Mouse (Mus musculus) heart, embryonic 11.5 days (tissue): ENCODE measurements around the gene Klk7. TPM values are rescaled to one million over a fixed set of nuclear protein-coding genes. Genes with fewer than 3 reads are reported as not detected.

ENCODE experiments used
- ATAC-seq: fragments of 200-750 bp; cut with Nextera tagmentation; replicated peaks from 2 replicates; pipeline ENCODE4 v1.8.0; 2017; ENCODE audit warnings: moderate library complexity; ENCODE audit not compliant: insufficient number of reproducible peaks, low FRiP score, low TSS enrichment
- H3K27ac ChIP-seq: fragments of 300-500 bp; sonication (generic); 2 replicates; pipeline ENCODE4 v1.5.1; 2014; ENCODE audit warnings: mild to moderate bottlenecking, low read depth, low read length
- H3K27me3 ChIP-seq: fragments of 300-500 bp; sonication (generic); 2 replicates; pipeline ENCODE4 v1.6.1; 2014; ENCODE audit warnings: mild to moderate bottlenecking, low read length, mixed read lengths; ENCODE audit not compliant: control insufficient read depth, insufficient read depth
- H3K36me3 ChIP-seq: fragments of 300-500 bp; sonication (generic); 2 replicates; pipeline ENCODE4 v1.6.1; 2014; ENCODE audit warnings: mild to moderate bottlenecking, low read length, moderate library complexity, mixed read lengths; ENCODE audit not compliant: control insufficient read depth, insufficient read depth
- H3K4me1 ChIP-seq: fragments of 300-500 bp; sonication (generic); 2 replicates; pipeline ENCODE4 v1.6.1; 2014; ENCODE audit warnings: low read length; ENCODE audit not compliant: control insufficient read depth, insufficient read depth
- H3K4me2 ChIP-seq: fragments of 300-500 bp; sonication (generic); 2 replicates; pipeline ENCODE4 v1.6.1; 2014; ENCODE audit warnings: mild to moderate bottlenecking, moderate library complexity
- H3K4me3 ChIP-seq: fragments of 300-500 bp; sonication (generic); 2 replicates; pipeline ENCODE4 v1.5.1; 2014; ENCODE audit warnings: low read depth, low read length
- H3K9ac ChIP-seq: fragments of 300-500 bp; sonication (generic); 2 replicates; pipeline ENCODE4 v1.6.1; 2014; ENCODE audit warnings: mild to moderate bottlenecking, low read depth, low read length, moderate library complexity
- H3K9me3 ChIP-seq: fragments of 300-500 bp; sonication (generic); replicated peaks from 2 replicates; pipeline ENCODE4 v1.6.1; 2016; ENCODE audit warnings: low read length; ENCODE audit not compliant: control insufficient read depth
- WGBS: fragments of 180-500 bp; shearing (Covaris S2); extraction: QIAGEN DNeasy Blood & Tissue Kit; methylation state at CpG from one replicate; pipeline ENCODE4 v1.1.7; 2014; ENCODE audit not compliant: insufficient replicate concordance; 5-methylcytosine and 5-hydroxymethylcytosine counted together
- polyA plus RNA-seq: library from polyadenylated mRNA; unstranded; fragments of >200 nt; fragmentation: Nextera tagmentation; extraction: Ambion mirVana; gene quantifications from 2 replicates; pipeline ENCODE4 v1.2.1, GENCODE M21; 2014

Klk7 gene
- polyA plus RNA-seq, 1 experiment from 2014 or later: 0.09 TPM

- no peak for ATAC-seq
- Histone ChIP-seq H3K9me3 (no peaks in the 10 kb centered on the region), H3K27ac (no peak overlapping the region), H3K4me2 (no peak overlapping the region), H3K36me3 (no peaks in the 10 kb centered on the region), H3K4me1 (no peaks in the 10 kb centered on the region), H3K27me3 (no peaks in the 10 kb centered on the region), H3K4me3 (no peak overlapping the region), H3K9ac (no peak overlapping the region)
- WGBS: 48% methylated on average over 7 of the region's 7 CpGs
Observed at GRCm38 (mm10) chr7:43775311-43776057, 35.6 kb upstream of the Klk7 start.

DNA sequence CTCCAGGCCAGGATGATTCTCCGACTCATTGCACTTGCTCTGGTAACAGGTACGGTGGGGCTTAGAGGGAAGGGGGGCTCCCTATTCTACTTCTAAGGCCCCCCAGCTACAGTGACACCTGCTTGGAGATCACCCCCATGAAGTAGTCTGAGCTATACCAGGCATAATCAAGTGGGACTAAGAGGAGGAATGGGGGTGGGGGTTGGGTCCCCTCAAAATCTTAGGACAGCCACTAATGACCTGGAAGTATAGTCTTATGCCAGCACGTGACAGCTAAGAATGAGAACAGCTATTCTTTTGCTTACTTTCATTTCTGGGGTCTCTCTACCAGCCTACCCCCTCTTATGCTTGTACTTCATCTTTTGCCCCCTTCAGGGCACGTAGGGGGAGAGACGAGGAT, 34.6 kb upstream of the Klk7 start:
- Histone ChIP-seq H3K9ac (no peak overlapping the region), H3K27ac (no peak overlapping the region), H3K4me3 (no peak overlapping the region), H3K36me3 (no peaks in the 10 kb centered on the region), H3K4me1 (no peaks in the 10 kb centered on the region), H3K9me3 (no peaks in the 10 kb centered on the region), H3K27me3 (no peaks in the 10 kb centered on the region; the same call in 1 of the 2 replicates), H3K4me2 (no peak overlapping the region)
- no peak for ATAC-seq
- 79% methylated on average over 5 of the region's 5 CpGs for WGBS

- H3K36me3 ChIP-seq: no peaks in the 10 kb centered on the region
- H3K4me1 ChIP-seq: no peaks in the 10 kb centered on the region
- H3K4me2 ChIP-seq: no peak overlapping the region
- H3K27ac ChIP-seq: no peak overlapping the region
- ATAC-seq: no peak
- no peaks in the 10 kb centered on the region; the same call in 1 of the 2 replicates for H3K27me3 ChIP-seq
- 76% methylated on average over 12 of the region's 12 CpGs for WGBS
- H3K4me3 ChIP-seq: no peak overlapping the region
- H3K9me3 ChIP-seq: no peaks in the 10 kb centered on the region
- H3K9ac ChIP-seq: no peak overlapping the region
Observed at GRCm38 (mm10) chr7:43777423-43777822, 33.7 kb upstream of the Klk7 start.

GRCm38 (mm10) chr7:43778176-43778970, 32.7 kb upstream of the Klk7 start:
- H3K4me2 ChIP-seq: no peak overlapping the region
- no peak overlapping the region for H3K4me3 ChIP-seq
- H3K27ac ChIP-seq: no peak overlapping the region
- no peak overlapping the region for H3K9ac ChIP-seq
- no peaks in the 10 kb centered on the region for H3K9me3 ChIP-seq
- no peaks in the 10 kb centered on the region for H3K4me1 ChIP-seq
- H3K27me3 ChIP-seq: peaks cover 5% of the 10 kb centered on the region
- no peaks in the 10 kb centered on the region for H3K36me3 ChIP-seq
- no peak for ATAC-seq
- 80% methylated on average over 10 of the region's 10 CpGs for WGBS

- H3K9me3 ChIP-seq: no peaks in the 10 kb centered on the region
- peaks cover 16% of the 10 kb centered on the region for H3K27me3 ChIP-seq
- H3K36me3 ChIP-seq: no peaks in the 10 kb centered on the region
- H3K9ac ChIP-seq: no peak overlapping the region
- no peak overlapping the region for H3K27ac ChIP-seq
- H3K4me1 ChIP-seq: no peaks in the 10 kb centered on the region
- WGBS: 61% methylated on average over 6 of the region's 6 CpGs
- H3K4me2 ChIP-seq: no peak overlapping the region
- no peak for ATAC-seq
- H3K4me3 ChIP-seq: no peak overlapping the region
Observed at GRCm38 (mm10) chr7:43780241-43780640, 30.9 kb upstream of the Klk7 start.

DNA sequence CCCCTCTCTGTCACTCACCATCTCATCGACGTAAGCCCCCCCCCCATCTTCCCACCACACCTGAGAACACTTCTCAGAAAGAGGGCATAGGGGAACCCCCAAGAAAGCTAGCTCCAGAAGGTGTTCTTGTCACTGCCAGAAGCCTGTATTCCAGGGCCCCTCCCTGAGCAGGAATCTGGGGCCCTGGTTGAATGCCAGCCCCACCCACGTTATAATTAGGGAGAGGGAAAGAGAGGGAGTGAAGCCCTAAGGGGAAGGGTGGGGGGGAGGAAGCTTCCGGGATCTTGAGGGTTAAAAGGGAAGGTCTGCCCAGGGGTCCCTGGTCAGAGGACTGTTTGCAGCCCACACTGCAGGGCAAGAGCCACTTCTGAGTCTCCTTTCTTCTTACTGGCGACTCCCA, 30.3 kb upstream of the Klk7 start, which contains the start of gene Klk10:
Gene Klk10 (plus strand): TSS at position 290 of the 400 bp plus-strand sequence.
- H3K9me3 ChIP-seq: no peaks in the 10 kb centered on the region
- H3K27me3 ChIP-seq: peaks cover 16% of the 10 kb centered on the region
- H3K4me3 ChIP-seq: no peak within 1 kb of the TSS
- H3K36me3 ChIP-seq: no peaks in the 10 kb centered on the region
- ATAC-seq: no peak
- H3K4me1 ChIP-seq: no peaks in the 10 kb centered on the region
- no peak within 1 kb of the TSS for H3K9ac ChIP-seq
- 59% methylated on average over 5 of the region's 5 CpGs for WGBS
- H3K4me2 ChIP-seq: no peak within 1 kb of the TSS
- H3K27ac ChIP-seq: no peak within 1 kb of the TSS

GRCm38 (mm10) chr7:43781541-43781940, 29.6 kb upstream of the Klk7 start:
- no peak overlapping the region for H3K4me2 ChIP-seq
- H3K27ac ChIP-seq: no peak overlapping the region
- H3K27me3 ChIP-seq: peaks cover 16% of the 10 kb centered on the region
- no peak for ATAC-seq
- H3K36me3 ChIP-seq: no peaks in the 10 kb centered on the region
- no peak overlapping the region for H3K4me3 ChIP-seq
- no peaks in the 10 kb centered on the region for H3K9me3 ChIP-seq
- 72% methylated on average over 11 of the region's 11 CpGs for WGBS
- no peak overlapping the region for H3K9ac ChIP-seq
- no peaks in the 10 kb centered on the region for H3K4me1 ChIP-seq

- WGBS: 7% methylated on average over 36 of the region's 36 CpGs
Observed at GRCm38 (mm10) chr7:43782275-43783265, 28.5 kb upstream of the Klk7 start.

More at GRCm38 (mm10) chr7:43782275-43783265, 28.5 kb upstream of the Klk7 start:
- Histone ChIP-seq H3K4me3 (peak overlapping the region; percentile 16; the same call in 1 of the 2 replicates), H3K36me3 (no peaks in the 10 kb centered on the region), H3K4me2 (peak overlapping the region; percentile 57), H3K27ac (no peak overlapping the region), H3K4me1 (no peaks in the 10 kb centered on the region), H3K9ac (no peak overlapping the region), H3K27me3 (peaks cover 16% of the 10 kb centered on the region), H3K9me3 (no peaks in the 10 kb centered on the region)
- ATAC-seq: peak; percentile 68; the same call in 1 of the 2 replicates
